Mouse (Mus musculus) kidney, adult 2 months (tissue): ENCODE measurements around the gene Pkp4.

Source experiments
- CTCF ChIP-seq: fragments of 200-500 bp; conservative IDR thresholded peaks from 2 replicates; pipeline ENCODE4 v1.5.1; 2011; ENCODE audit warnings: low read depth, mild to moderate bottlenecking, control low read depth, low read length, moderate library complexity, mixed read lengths; ENCODE audit not compliant: insufficient read depth, insufficient read length
- POLR2A ChIP-seq: fragments of 200-500 bp; IDR thresholded peaks from one replicate; pipeline ENCODE4 v1.6.1; 2011; ENCODE audit warnings: low read depth, low read length, control low read depth

- no peak for TF ChIP-seq POLR2A
- TF ChIP-seq CTCF, result no peak
Observed at GRCm38 (mm10) chr2:59383852-59384776, 223.5 kb downstream of the Pkp4 start.
